Mouse (Mus musculus): ENCODE results near the gene Bhlhe40. TPM values are rescaled to one million over a fixed set of nuclear protein-coding genes. Genes with fewer than 3 reads are reported as not detected.

The Bhlhe40 gene
- polyA plus RNA-seq, 1 experiment = 2.0 TPM

- no peak overlapping the region for H3K27ac ChIP-seq (ENCODE audit: insufficient read depth, low read depth, low read length)
- peaks cover 25% of the 10 kb centered on the region for H3K4me1 ChIP-seq (ENCODE audit: control insufficient read depth, insufficient read depth, low read length)
- no peak overlapping the region for H3K4me3 ChIP-seq (ENCODE audit: insufficient read depth, low read length)
- TF ChIP-seq CTCF (IDR thresholded peaks at IDR 0.05; ENCODE audit: low read depth, low read length) (no peak), POLR2A (IDR thresholded peaks at IDR 0.05; ENCODE audit: borderline replicate concordance, low read depth, low read length) (no peak)
These were observed 2.1 kb downstream of the Bhlhe40 start for GRCm38 (mm10) chr6:108662314-108663240.

GRCm38 (mm10) chr6:108663241-108664194, 3.1 kb downstream of the Bhlhe40 start:
- Histone ChIP-seq H3K27ac (ENCODE audit: insufficient read depth, low read depth, low read length) (no peak overlapping the region), H3K4me1 (ENCODE audit: control insufficient read depth, insufficient read depth, low read length) (peaks cover 26% of the 10 kb centered on the region)
- no peak for TF ChIP-seq CTCF (IDR thresholded peaks at IDR 0.05; ENCODE audit: low read depth, low read length)
- no peak for TF ChIP-seq POLR2A (IDR thresholded peaks at IDR 0.05; ENCODE audit: borderline replicate concordance, low read depth, low read length)

GRCm38 (mm10) chr6:108664533-108665150, 4.2 kb downstream of the Bhlhe40 start:
- H3K4me3 ChIP-seq (ENCODE audit: insufficient read depth, low read length) = no peak overlapping the region
- H3K27ac ChIP-seq (ENCODE audit: insufficient read depth, low read depth, low read length) = no peak overlapping the region
- H3K4me1 ChIP-seq (ENCODE audit: control insufficient read depth, insufficient read depth, low read length) = peaks cover 26% of the 10 kb centered on the region
- no peak for TF ChIP-seq CTCF (IDR thresholded peaks at IDR 0.05; ENCODE audit: low read depth, low read length)
- no peak for TF ChIP-seq POLR2A (IDR thresholded peaks at IDR 0.05; ENCODE audit: borderline replicate concordance, low read depth, low read length)

More at GRCm38 (mm10) chr6:108663241-108664194, 3.1 kb downstream of the Bhlhe40 start:
- no peak overlapping the region for H3K4me3 ChIP-seq (ENCODE audit: insufficient read depth, low read length)

- no peak overlapping the region for H3K27ac ChIP-seq (ENCODE audit: insufficient read depth, low read depth, low read length)
- H3K4me1 ChIP-seq (ENCODE audit: control insufficient read depth, insufficient read depth, low read length) = peaks cover 26% of the 10 kb centered on the region
- H3K4me3 ChIP-seq (ENCODE audit: insufficient read depth, low read length) = no peak overlapping the region
- TF ChIP-seq POLR2A (IDR thresholded peaks at IDR 0.05; ENCODE audit: borderline replicate concordance, low read depth, low read length) (no peak), CTCF (IDR thresholded peaks at IDR 0.05; ENCODE audit: low read depth, low read length) (no peak)
These were observed 5.2 kb downstream of the Bhlhe40 start for GRCm38 (mm10) chr6:108665587-108665986.

GRCm38 (mm10) chr6:108666648-108667488, 6.4 kb downstream of the Bhlhe40 start:
- Histone ChIP-seq H3K4me1 (ENCODE audit: control insufficient read depth, insufficient read depth, low read length) (peaks cover 26% of the 10 kb centered on the region), H3K4me3 (ENCODE audit: insufficient read depth, low read length) (no peak overlapping the region), H3K27ac (ENCODE audit: insufficient read depth, low read depth, low read length) (no peak overlapping the region)
- no peak for TF ChIP-seq CTCF (IDR thresholded peaks at IDR 0.05; ENCODE audit: low read depth, low read length)
- TF ChIP-seq POLR2A (IDR thresholded peaks at IDR 0.05; ENCODE audit: borderline replicate concordance, low read depth, low read length) = no peak

GRCm38 (mm10) chr6:108667599-108668021, 7.2 kb downstream of the Bhlhe40 start:
- no peak for TF ChIP-seq POLR2A (IDR thresholded peaks at IDR 0.05; ENCODE audit: borderline replicate concordance, low read depth, low read length)
- TF ChIP-seq CTCF (IDR thresholded peaks at IDR 0.05; ENCODE audit: low read depth, low read length) = no peak
- peaks cover 22% of the 10 kb centered on the region for H3K4me1 ChIP-seq (ENCODE audit: control insufficient read depth, insufficient read depth, low read length)
- H3K27ac ChIP-seq (ENCODE audit: insufficient read depth, low read depth, low read length) = no peak overlapping the region
- H3K4me3 ChIP-seq (ENCODE audit: insufficient read depth, low read length) = no peak overlapping the region

GRCm38 (mm10) chr6:108668321-108668786, 7.9 kb downstream of the Bhlhe40 start:
- no peak overlapping the region for H3K27ac ChIP-seq (ENCODE audit: insufficient read depth, low read depth, low read length)
- H3K4me1 ChIP-seq (ENCODE audit: control insufficient read depth, insufficient read depth, low read length) = peaks cover 15% of the 10 kb centered on the region
- TF ChIP-seq CTCF (IDR thresholded peaks at IDR 0.05; ENCODE audit: low read depth, low read length) = no peak
- no peak for TF ChIP-seq POLR2A (IDR thresholded peaks at IDR 0.05; ENCODE audit: borderline replicate concordance, low read depth, low read length)
- no peak overlapping the region for H3K4me3 ChIP-seq (ENCODE audit: insufficient read depth, low read length)

- no peak overlapping the region for H3K27ac ChIP-seq (ENCODE audit: insufficient read depth, low read depth, low read length)
- TF ChIP-seq POLR2A (IDR thresholded peaks at IDR 0.05; ENCODE audit: borderline replicate concordance, low read depth, low read length) (no peak), CTCF (IDR thresholded peaks at IDR 0.05; ENCODE audit: low read depth, low read length) (no peak)
- no peak overlapping the region for H3K4me3 ChIP-seq (ENCODE audit: insufficient read depth, low read length)
- peaks cover 9% of the 10 kb centered on the region for H3K4me1 ChIP-seq (ENCODE audit: control insufficient read depth, insufficient read depth, low read length)
These were observed 9.8 kb downstream of the Bhlhe40 start for GRCm38 (mm10) chr6:108670276-108670675.

Data from bone marrow macrophage, adult 2 months (primary cell).